Mouse (Mus musculus): ENCODE data around the gene Nubp2. TPM values are rescaled to one million over a fixed set of nuclear protein-coding genes. Genes with fewer than 3 reads are reported as not detected.

The Nubp2 gene
- polyA plus RNA-seq, 1 experiment = 66.5 TPM

DNA sequence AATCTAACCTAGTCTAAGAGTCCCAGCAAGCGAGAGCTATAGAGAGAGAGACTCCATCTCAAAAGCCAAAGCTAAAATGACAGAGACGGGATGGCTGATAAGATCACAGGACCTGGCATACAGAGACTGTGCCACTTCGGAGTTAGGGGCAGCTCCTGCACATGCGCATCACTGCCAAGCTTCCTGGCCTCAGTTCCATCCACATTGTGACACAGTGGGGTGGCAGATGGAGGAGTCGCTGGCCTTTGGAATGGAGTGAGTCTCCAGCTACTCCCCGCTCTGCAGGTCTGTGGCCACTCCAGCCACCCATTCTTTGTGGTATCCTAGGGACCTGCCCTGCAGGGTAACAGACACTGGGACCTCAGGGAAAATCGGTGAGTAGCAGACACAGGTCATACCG lies 20.4 kb downstream of the Nubp2 start, which contains the start of gene Igfals:
Igfals (plus strand) TSS at position 222 of the 400 bp plus-strand sequence.
- no peak within 1 kb of the TSS for H3K4me3 ChIP-seq (ENCODE audit: insufficient read depth, poor library complexity, severe bottlenecking)
- H3ac ChIP-seq (ENCODE audit: control insufficient read depth, insufficient read length, low read depth) = no peak within 1 kb of the TSS
- no peaks in the 10 kb centered on the region for H3K79me3 ChIP-seq (ENCODE audit: low read depth)
- no peaks in the 10 kb centered on the region for H3K27me3 ChIP-seq (ENCODE audit: control insufficient read depth, insufficient read depth, insufficient read length)
- no peaks in the 10 kb centered on the region for H3K79me2 ChIP-seq (ENCODE audit: control insufficient read depth, insufficient read depth)
- no peaks in the 10 kb centered on the region for H3K36me3 ChIP-seq (ENCODE audit: control insufficient read depth, insufficient read depth)
- TF ChIP-seq USF1 (IDR thresholded peaks at IDR 0.05; ENCODE audit: low read depth) (no peak), MYOG (IDR thresholded peaks at IDR 0.05; ENCODE audit: control insufficient read depth, extremely low read depth, insufficient read length) (no peak), FOSL1 (IDR thresholded peaks at IDR 0.05; ENCODE audit: insufficient read depth, low read length, poor library complexity, severe bottlenecking) (no peak), CEBPB (IDR thresholded peaks at IDR 0.05; ENCODE audit: low read depth) (no peak), CTCF (IDR thresholded peaks at IDR 0.05; ENCODE audit: control insufficient read depth, insufficient read depth, insufficient read length) (no peak), MAX (IDR thresholded peaks at IDR 0.05) (no peak), MYOD1 (IDR thresholded peaks at IDR 0.05; ENCODE audit: control insufficient read depth, insufficient read length, low read depth) (no peak)

DNA sequence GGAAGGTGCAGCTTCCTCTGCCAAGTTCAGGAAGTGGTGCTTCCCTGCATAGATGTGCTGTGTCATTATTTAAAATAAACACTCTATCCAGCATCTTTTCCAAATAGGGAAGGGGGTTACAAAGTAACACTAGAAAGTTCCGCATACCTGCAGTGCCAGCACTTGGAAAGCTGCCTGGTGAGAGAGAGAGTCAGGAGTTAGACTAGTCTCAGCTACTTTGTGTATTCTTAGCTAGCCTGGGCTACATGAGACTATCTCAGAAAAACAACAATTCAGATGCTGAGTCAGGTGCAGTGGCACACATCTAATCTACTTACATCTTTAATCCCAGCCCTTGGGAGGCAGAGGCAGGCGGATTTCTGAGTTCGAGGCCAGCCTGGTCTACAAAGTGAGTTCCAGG lies 24.4 kb downstream of the Nubp2 start:
- no peak overlapping the region for H3ac ChIP-seq (ENCODE audit: control insufficient read depth, insufficient read length, low read depth)
- no peaks in the 10 kb centered on the region for H3K79me3 ChIP-seq (ENCODE audit: low read depth)
- no peak for TF ChIP-seq CEBPB (IDR thresholded peaks at IDR 0.05; ENCODE audit: low read depth)
- TF ChIP-seq USF1 (IDR thresholded peaks at IDR 0.05; ENCODE audit: low read depth) = no peak
- no peak for TF ChIP-seq MAX (IDR thresholded peaks at IDR 0.05)
- no peak for TF ChIP-seq CTCF (IDR thresholded peaks at IDR 0.05; ENCODE audit: control insufficient read depth, insufficient read depth, insufficient read length)
- TF ChIP-seq MYOD1 (IDR thresholded peaks at IDR 0.05; ENCODE audit: control insufficient read depth, insufficient read length, low read depth) = no peak
- no peak for TF ChIP-seq FOSL1 (IDR thresholded peaks at IDR 0.05; ENCODE audit: insufficient read depth, low read length, poor library complexity, severe bottlenecking)
- TF ChIP-seq MYOG (IDR thresholded peaks at IDR 0.05; ENCODE audit: control insufficient read depth, extremely low read depth, insufficient read length) = no peak
- H3K79me2 ChIP-seq (ENCODE audit: control insufficient read depth, insufficient read depth) = no peaks in the 10 kb centered on the region
- H3K27me3 ChIP-seq (ENCODE audit: control insufficient read depth, insufficient read depth, insufficient read length) = no peaks in the 10 kb centered on the region
- H3K4me3 ChIP-seq (ENCODE audit: insufficient read depth, poor library complexity, severe bottlenecking) = no peak overlapping the region
- H3K36me3 ChIP-seq (ENCODE audit: control insufficient read depth, insufficient read depth) = no peaks in the 10 kb centered on the region

- H3ac ChIP-seq (ENCODE audit: control insufficient read depth, insufficient read length, low read depth) = no peak overlapping the region
- TF ChIP-seq USF1 (IDR thresholded peaks at IDR 0.05; ENCODE audit: low read depth) (no peak), CEBPB (IDR thresholded peaks at IDR 0.05; ENCODE audit: low read depth) (no peak)
- no peaks in the 10 kb centered on the region for H3K36me3 ChIP-seq (ENCODE audit: control insufficient read depth, insufficient read depth)
- H3K4me3 ChIP-seq (ENCODE audit: insufficient read depth, poor library complexity, severe bottlenecking) = no peak overlapping the region
- H3K79me2 ChIP-seq (ENCODE audit: control insufficient read depth, insufficient read depth) = no peaks in the 10 kb centered on the region
- no peaks in the 10 kb centered on the region for H3K79me3 ChIP-seq (ENCODE audit: low read depth)
- H3K27me3 ChIP-seq (ENCODE audit: control insufficient read depth, insufficient read depth, insufficient read length) = no peaks in the 10 kb centered on the region
Observed at GRCm38 (mm10) chr17:24860076-24860475, 26.1 kb downstream of the Nubp2 start.

GRCm38 (mm10) chr17:24858967-24859366 lies 27.2 kb downstream of the Nubp2 start:
- no peak overlapping the region for H3ac ChIP-seq (ENCODE audit: control insufficient read depth, insufficient read length, low read depth)
- no peaks in the 10 kb centered on the region for H3K79me3 ChIP-seq (ENCODE audit: low read depth)
- no peaks in the 10 kb centered on the region for H3K36me3 ChIP-seq (ENCODE audit: control insufficient read depth, insufficient read depth)
- H3K4me3 ChIP-seq (ENCODE audit: insufficient read depth, poor library complexity, severe bottlenecking) = no peak overlapping the region
- no peaks in the 10 kb centered on the region for H3K27me3 ChIP-seq (ENCODE audit: control insufficient read depth, insufficient read depth, insufficient read length)
- no peaks in the 10 kb centered on the region for H3K79me2 ChIP-seq (ENCODE audit: control insufficient read depth, insufficient read depth)
- TF ChIP-seq CTCF (IDR thresholded peaks at IDR 0.05; ENCODE audit: control insufficient read depth, insufficient read depth, insufficient read length) (no peak), USF1 (IDR thresholded peaks at IDR 0.05; ENCODE audit: low read depth) (no peak), MYOG (IDR thresholded peaks at IDR 0.05; ENCODE audit: control insufficient read depth, extremely low read depth, insufficient read length) (no peak), MYOD1 (IDR thresholded peaks at IDR 0.05; ENCODE audit: control insufficient read depth, insufficient read length, low read depth) (no peak), MAX (IDR thresholded peaks at IDR 0.05) (no peak), FOSL1 (IDR thresholded peaks at IDR 0.05; ENCODE audit: insufficient read depth, low read length, poor library complexity, severe bottlenecking) (no peak), CEBPB (IDR thresholded peaks at IDR 0.05; ENCODE audit: low read depth) (no peak)

- Histone ChIP-seq H3K79me2 (ENCODE audit: control insufficient read depth, insufficient read depth) (no peaks in the 10 kb centered on the region), H3ac (ENCODE audit: control insufficient read depth, insufficient read length, low read depth) (no peak overlapping the region), H3K79me3 (ENCODE audit: low read depth) (no peaks in the 10 kb centered on the region), H3K36me3 (ENCODE audit: control insufficient read depth, insufficient read depth) (no peaks in the 10 kb centered on the region), H3K4me3 (ENCODE audit: insufficient read depth, poor library complexity, severe bottlenecking) (no peak overlapping the region), H3K27me3 (ENCODE audit: control insufficient read depth, insufficient read depth, insufficient read length) (no peaks in the 10 kb centered on the region)
- TF ChIP-seq MYOG (IDR thresholded peaks at IDR 0.05; ENCODE audit: control insufficient read depth, extremely low read depth, insufficient read length) = no peak
- no peak for TF ChIP-seq FOSL1 (IDR thresholded peaks at IDR 0.05; ENCODE audit: insufficient read depth, low read length, poor library complexity, severe bottlenecking)
- no peak for TF ChIP-seq MAX (IDR thresholded peaks at IDR 0.05)
- TF ChIP-seq CEBPB (IDR thresholded peaks at IDR 0.05; ENCODE audit: low read depth) = no peak
- no peak for TF ChIP-seq MYOD1 (IDR thresholded peaks at IDR 0.05; ENCODE audit: control insufficient read depth, insufficient read length, low read depth)
- no peak for TF ChIP-seq CTCF (IDR thresholded peaks at IDR 0.05; ENCODE audit: control insufficient read depth, insufficient read depth, insufficient read length)
Observed at GRCm38 (mm10) chr17:24857831-24858470, 28.2 kb downstream of the Nubp2 start.

GRCm38 (mm10) chr17:24856589-24856988 lies 29.6 kb downstream of the Nubp2 start:
- no peak overlapping the region for H3K4me3 ChIP-seq (ENCODE audit: insufficient read depth, poor library complexity, severe bottlenecking)
- H3ac ChIP-seq (ENCODE audit: control insufficient read depth, insufficient read length, low read depth) = no peak overlapping the region
- H3K79me2 ChIP-seq (ENCODE audit: control insufficient read depth, insufficient read depth) = no peaks in the 10 kb centered on the region
- no peaks in the 10 kb centered on the region for H3K27me3 ChIP-seq (ENCODE audit: control insufficient read depth, insufficient read depth, insufficient read length)
- no peaks in the 10 kb centered on the region for H3K36me3 ChIP-seq (ENCODE audit: control insufficient read depth, insufficient read depth)
- H3K79me3 ChIP-seq (ENCODE audit: low read depth) = no peaks in the 10 kb centered on the region
- TF ChIP-seq MAX (IDR thresholded peaks at IDR 0.05) = no peak
- TF ChIP-seq MYOD1 (IDR thresholded peaks at IDR 0.05; ENCODE audit: control insufficient read depth, insufficient read length, low read depth) = no peak
- no peak for TF ChIP-seq USF1 (IDR thresholded peaks at IDR 0.05; ENCODE audit: low read depth)
- no peak for TF ChIP-seq FOSL1 (IDR thresholded peaks at IDR 0.05; ENCODE audit: insufficient read depth, low read length, poor library complexity, severe bottlenecking)
- TF ChIP-seq CTCF (IDR thresholded peaks at IDR 0.05; ENCODE audit: control insufficient read depth, insufficient read depth, insufficient read length) = no peak
- no peak for TF ChIP-seq CEBPB (IDR thresholded peaks at IDR 0.05; ENCODE audit: low read depth)

All from C2C12 (cell line).